Mouse (Mus musculus) heart, embryonic 15.5 days (tissue): ENCODE measurements around the gene Fgg. TPM values are rescaled to one million over a fixed set of nuclear protein-coding genes. Genes with fewer than 3 reads are reported as not detected.

Source experiments
- ATAC-seq: fragments of 200-750 bp; cut with Nextera tagmentation; replicated peaks from 2 replicates; pipeline ENCODE4 v1.8.0; 2017; ENCODE audit warnings: low read depth, moderate TSS enrichment; ENCODE audit not compliant: insufficient number of reproducible peaks, insufficient read depth, low FRiP score
- H3K27ac ChIP-seq: fragments of 300-500 bp; sonication (generic); 2 replicates; pipeline ENCODE4 v1.5.1; 2015; ENCODE audit warnings: mild to moderate bottlenecking, inconsistent platforms
- H3K27me3 ChIP-seq: fragments of 300-500 bp; sonication (generic); 2 replicates; pipeline ENCODE4 v1.6.1; 2015; ENCODE audit warnings: inconsistent platforms
- H3K36me3 ChIP-seq: fragments of 300-500 bp; sonication (generic); 2 replicates; pipeline ENCODE4 v1.6.1; 2015; ENCODE audit warnings: mild to moderate bottlenecking, inconsistent platforms
- H3K4me1 ChIP-seq: fragments of 300-500 bp; sonication (generic); replicated peaks from 2 replicates; pipeline ENCODE4 v1.6.1; 2015; ENCODE audit warnings: inconsistent platforms
- H3K4me2 ChIP-seq: fragments of 300-500 bp; sonication (generic); 2 replicates; pipeline ENCODE4 v1.6.1; 2015; ENCODE audit warnings: inconsistent platforms, mild to moderate bottlenecking, moderate library complexity
- H3K4me3 ChIP-seq: fragments of 300-500 bp; sonication (generic); 2 replicates; pipeline ENCODE4 v1.5.1; 2015; ENCODE audit warnings: mild to moderate bottlenecking, inconsistent platforms
- H3K9ac ChIP-seq: fragments of 300-500 bp; sonication (generic); 2 replicates; pipeline ENCODE4 v1.6.1; 2015; ENCODE audit warnings: mild to moderate bottlenecking, inconsistent platforms
- H3K9me3 ChIP-seq: fragments of 300-500 bp; sonication (generic); replicated peaks from 2 replicates; pipeline ENCODE4 v1.6.1; 2016; ENCODE audit warnings: inconsistent platforms
- WGBS: fragments of 180-500 bp; shearing (Covaris S2); methylation state at CpG from one replicate; pipeline ENCODE4 v1.1.7; 2015; ENCODE audit warnings: mixed read lengths; 5-methylcytosine and 5-hydroxymethylcytosine counted together
- polyA plus RNA-seq: library from polyadenylated mRNA; unstranded; fragments of >200 nt; fragmentation: Nextera tagmentation; extraction: Ambion mirVana; gene quantifications from 2 replicates; pipeline ENCODE4 v1.2.1, GENCODE M21; 2015

Fgg gene
- polyA plus RNA-seq, 1 experiment from 2014 or later: 0.88 TPM

- ATAC-seq: no peak
- H3K4me2 ChIP-seq: no peak overlapping the region
- no peaks in the 10 kb centered on the region for H3K9me3 ChIP-seq
- H3K4me1 ChIP-seq: peaks cover 8% of the 10 kb centered on the region
- no peak overlapping the region for H3K4me3 ChIP-seq
- 27% methylated on average over 10 of the region's 10 CpGs for WGBS
- H3K27ac ChIP-seq: no peak overlapping the region
- H3K36me3 ChIP-seq: peaks cover 11% of the 10 kb centered on the region; the same call in 1 of the 2 replicates
- H3K27me3 ChIP-seq: no peaks in the 10 kb centered on the region
- H3K9ac ChIP-seq: no peak overlapping the region
Observed at GRCm38 (mm10) chr3:83053758-83054157, 46.2 kb downstream of the Fgg start.

GRCm38 (mm10) chr3:83054759-83055158, 47.2 kb downstream of the Fgg start:
- Histone ChIP-seq H3K9me3 (no peaks in the 10 kb centered on the region), H3K4me3 (peak overlapping the region; percentile 76), H3K9ac (no peak overlapping the region), H3K36me3 (peaks cover 20% of the 10 kb centered on the region; the same call in 1 of the 2 replicates), H3K4me1 (peaks cover 8% of the 10 kb centered on the region), H3K4me2 (peak overlapping the region; percentile 56), H3K27me3 (no peaks in the 10 kb centered on the region), H3K27ac (no peak overlapping the region)
- no peak for ATAC-seq
- 32% methylated on average over 13 of the region's 13 CpGs for WGBS

- H3K4me2 ChIP-seq: peak within 1 kb of the TSS; percentile 79
- H3K9ac ChIP-seq: peak within 1 kb of the TSS; percentile 79
- H3K9me3 ChIP-seq: no peaks in the 10 kb centered on the region
- peak within 1 kb of the TSS; percentile 63 for H3K27ac ChIP-seq
- no peaks in the 10 kb centered on the region for H3K27me3 ChIP-seq
- peak within 1 kb of the TSS; percentile 76 for H3K4me3 ChIP-seq
- WGBS: under 1% methylated on average over 61 of the region's 61 CpGs
- ATAC-seq: peak; percentile 99
- peaks cover 8% of the 10 kb centered on the region for H3K4me1 ChIP-seq
- H3K36me3 ChIP-seq: peaks cover 26% of the 10 kb centered on the region
Observed at GRCm38 (mm10) chr3:83055281-83056038, 47.9 kb downstream of the Fgg start, which contains the start of gene Plrg1. Plrg1 (plus strand) TSS chr3:83055522.

GRCm38 (mm10) chr3:83057046-83057445, 49.5 kb downstream of the Fgg start:
- peaks cover 42% of the 10 kb centered on the region for H3K36me3 ChIP-seq
- WGBS: 90% methylated on average over 2 of the region's 2 CpGs
- no peak for ATAC-seq

More at GRCm38 (mm10) chr3:83057046-83057445, 49.5 kb downstream of the Fgg start:
- Histone ChIP-seq H3K27me3 (no peaks in the 10 kb centered on the region), H3K9ac (no peak overlapping the region), H3K4me2 (no peak overlapping the region), H3K27ac (no peak overlapping the region), H3K4me1 (peaks cover 8% of the 10 kb centered on the region), H3K4me3 (no peak overlapping the region), H3K9me3 (no peaks in the 10 kb centered on the region)

Other genes starting within 250 kb of the Fgg start
- 1.9 and 2.0 TPM in 2 replicates for gene Rbm46, start 131.2 kb upstream of the Fgg start, polyA plus RNA-seq
- 0.10 and 0.14 TPM in 2 replicates for gene Lrat, start 103.8 kb upstream of the Fgg start, polyA plus RNA-seq
- 0.35 and 4.2 TPM in 2 replicates for gene Fga, start 18.4 kb downstream of the Fgg start, polyA plus RNA-seq
- 0.33 and 2.8 TPM in 2 replicates for gene Fgb, start 42.1 kb downstream of the Fgg start, polyA plus RNA-seq
- 50.4 and 61.6 TPM in 2 replicates for gene Plrg1, start 47.8 kb downstream of the Fgg start, polyA plus RNA-seq
- 0.11 and 0.22 TPM in 2 replicates for gene Dchs2, start 120.2 kb downstream of the Fgg start, polyA plus RNA-seq